Mouse (Mus musculus) ES-Bruce4 (cell line): ENCODE results near the gene Msto1.

Experiments
- EP300 ChIP-seq: IDR thresholded peaks from 2 replicates; pipeline ENCODE4 v1.6.1; 2011; ENCODE audit warnings: low read depth, low read length; ENCODE audit not compliant: insufficient read depth
- POLR2A ChIP-seq: IDR thresholded peaks from one replicate; pipeline ENCODE4 v1.8.1; 2011; ENCODE audit warnings: low read length; ENCODE audit not compliant: insufficient read depth

DNA sequence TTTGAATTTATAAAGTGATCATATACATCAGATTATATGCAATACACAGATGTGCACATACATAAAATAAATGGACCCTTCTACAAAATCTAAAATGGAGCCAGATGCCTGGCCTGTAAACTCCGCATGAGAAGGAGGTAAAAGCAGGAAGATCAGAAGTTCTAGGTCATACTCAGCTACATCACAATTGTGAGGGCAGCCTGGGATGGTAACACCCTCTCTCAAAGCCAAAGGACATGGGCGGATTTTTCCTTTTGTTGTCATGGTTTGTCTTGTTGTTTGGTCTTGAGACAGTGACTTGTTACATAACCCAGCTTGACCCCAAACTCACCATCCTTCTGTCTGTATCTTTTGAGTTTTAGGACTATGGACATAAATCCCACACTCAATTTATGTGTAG lies 8.1 kb downstream of the Msto1 start:
- TF ChIP-seq EP300: no peak
- TF ChIP-seq POLR2A: no peak
